Mouse (Mus musculus) lung, embryonic 14.5 days (tissue): ENCODE results near the gene B4galnt4. TPM values are rescaled to one million over a fixed set of nuclear protein-coding genes. Genes with fewer than 3 reads are reported as not detected.

Source experiments
- ATAC-seq: fragments of 200-750 bp; cut with Nextera tagmentation; 2 replicates; pipeline ENCODE4 v1.8.0; 2017; ENCODE audit warnings: mild to moderate bottlenecking, moderate TSS enrichment, moderate library complexity; ENCODE audit not compliant: insufficient read depth
- DNase-seq: peaks from one replicate; pipeline ENCODE4 v3.0.0-alpha.2; 2015
- H3K27ac ChIP-seq: fragments of 300-500 bp; sonication (generic); 2 replicates; pipeline ENCODE4 v1.5.1; 2014; ENCODE audit warnings: low read depth, mild to moderate bottlenecking, moderate library complexity
- H3K27me3 ChIP-seq: fragments of 300-500 bp; sonication (generic); 2 replicates; pipeline ENCODE4 v1.6.1; 2014; ENCODE audit warnings: low read length, control low read depth; ENCODE audit not compliant: insufficient read depth
- H3K36me3 ChIP-seq: fragments of 300-500 bp; sonication (generic); 2 replicates; pipeline ENCODE4 v1.6.1; 2014; ENCODE audit warnings: control low read depth; ENCODE audit not compliant: insufficient read depth
- H3K4me1 ChIP-seq: fragments of 300-500 bp; sonication (generic); 2 replicates; pipeline ENCODE4 v1.6.1; 2014; ENCODE audit warnings: antibody characterized with exemption, control low read depth; ENCODE audit not compliant: insufficient read depth
- H3K4me2 ChIP-seq: fragments of 300-500 bp; sonication (generic); 2 replicates; pipeline ENCODE4 v1.6.1; 2014; ENCODE audit warnings: mild to moderate bottlenecking
- H3K4me3 ChIP-seq: fragments of 300-500 bp; sonication (generic); 2 replicates; pipeline ENCODE4 v1.5.1; 2014; ENCODE audit warnings: low read depth, low read length
- H3K9ac ChIP-seq: fragments of 300-500 bp; sonication (generic); 2 replicates; pipeline ENCODE4 v1.6.1; 2014
- H3K9me3 ChIP-seq: fragments of 300-500 bp; sonication (generic); 2 replicates; pipeline ENCODE4 v1.6.1; 2016; ENCODE audit warnings: low read depth, low read length, control low read depth
- CTCF ChIP-seq: IDR thresholded peaks from 2 replicates; pipeline ENCODE4 v1.5.1; 2016; ENCODE audit warnings: antibody characterized with exemption, low read depth
- WGBS: fragments of 180-500 bp; shearing (Covaris S2); extraction: QIAGEN DNeasy Blood & Tissue Kit; methylation state at CpG from one replicate; pipeline ENCODE4 v1.1.7; 2014; 5-methylcytosine and 5-hydroxymethylcytosine counted together
- polyA plus RNA-seq: library from polyadenylated mRNA; unstranded; fragments of >200 nt; fragmentation: Nextera tagmentation; extraction: Ambion mirVana; gene quantifications from 2 replicates; pipeline ENCODE4 v1.2.1, GENCODE M21; 2014

Gene B4galnt4
- polyA plus RNA-seq, 1 experiment from 2014 or later: 5.6 TPM

DNA sequence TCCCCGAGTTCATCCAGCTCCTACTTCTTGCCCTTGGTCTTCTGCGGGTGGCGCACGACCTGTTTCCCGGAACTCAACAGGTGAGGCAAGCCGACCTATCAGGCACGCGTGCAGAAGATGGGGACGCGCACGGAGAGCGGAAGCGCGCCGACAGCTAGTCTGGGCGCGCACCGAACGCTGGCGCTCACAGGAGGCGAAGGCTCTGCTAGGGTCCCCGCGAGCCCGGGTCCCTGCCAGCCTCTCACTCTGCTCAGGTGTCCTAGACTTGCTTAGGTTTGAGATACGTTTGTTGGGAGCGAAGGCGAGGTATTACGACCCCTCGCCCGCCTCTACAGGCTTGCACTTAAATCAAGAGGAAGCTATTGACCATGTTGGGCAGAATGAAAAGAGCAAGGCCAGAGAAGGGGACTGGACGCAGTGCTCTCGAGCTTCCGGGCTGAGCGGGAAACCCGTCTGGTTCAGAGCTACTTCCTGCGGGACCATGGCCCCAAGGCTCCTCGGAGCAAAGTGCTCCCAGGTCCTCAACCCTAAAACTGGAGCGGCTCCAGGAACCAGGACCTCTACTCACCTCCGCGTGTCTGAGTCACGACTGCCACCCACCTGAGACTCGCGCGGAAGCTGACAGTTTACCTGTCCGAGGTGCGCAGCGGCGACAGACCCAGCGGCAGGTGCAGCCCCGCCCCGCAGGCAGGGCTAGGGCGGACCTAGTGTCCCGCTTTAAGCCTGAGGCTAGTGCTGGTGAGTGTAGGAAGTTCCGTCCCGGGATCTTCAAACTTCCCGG lies 39.2 kb downstream of the B4galnt4 start, which contains the start of gene Sigirr:
TSS of gene Sigirr (minus strand) at position 662 of the 781 bp plus-strand sequence.
- peak within 1 kb of the TSS; percentile 65 for H3K27ac ChIP-seq
- no peak for TF ChIP-seq CTCF
- H3K27me3 ChIP-seq: peaks cover 16% of the 10 kb centered on the region
- peak; percentile 70 for ATAC-seq
- no peaks in the 10 kb centered on the region for H3K9me3 ChIP-seq
- no peaks in the 10 kb centered on the region for H3K4me1 ChIP-seq
- H3K4me3 ChIP-seq: peak within 1 kb of the TSS; percentile 42
- 1% methylated on average over 56 of the region's 56 CpGs for WGBS
- H3K4me2 ChIP-seq: peak within 1 kb of the TSS; percentile 82
- H3K36me3 ChIP-seq: no peaks in the 10 kb centered on the region
- peak; percentile 69 for DNase-seq
- peak within 1 kb of the TSS; percentile 40 for H3K9ac ChIP-seq

GRCm38 (mm10) chr7:141103161-141103560 lies 42.3 kb downstream of the B4galnt4 start:
- WGBS: 61% methylated on average over 3 of the region's 3 CpGs
- Histone ChIP-seq H3K27me3 (peaks cover 16% of the 10 kb centered on the region), H3K9ac (no peak overlapping the region), H3K4me2 (no peak overlapping the region), H3K9me3 (no peaks in the 10 kb centered on the region), H3K27ac (no peak overlapping the region), H3K4me3 (no peak overlapping the region), H3K36me3 (no peaks in the 10 kb centered on the region), H3K4me1 (no peaks in the 10 kb centered on the region)
- ATAC-seq: no peak
- no peak for DNase-seq
- TF ChIP-seq CTCF: no peak

DNA sequence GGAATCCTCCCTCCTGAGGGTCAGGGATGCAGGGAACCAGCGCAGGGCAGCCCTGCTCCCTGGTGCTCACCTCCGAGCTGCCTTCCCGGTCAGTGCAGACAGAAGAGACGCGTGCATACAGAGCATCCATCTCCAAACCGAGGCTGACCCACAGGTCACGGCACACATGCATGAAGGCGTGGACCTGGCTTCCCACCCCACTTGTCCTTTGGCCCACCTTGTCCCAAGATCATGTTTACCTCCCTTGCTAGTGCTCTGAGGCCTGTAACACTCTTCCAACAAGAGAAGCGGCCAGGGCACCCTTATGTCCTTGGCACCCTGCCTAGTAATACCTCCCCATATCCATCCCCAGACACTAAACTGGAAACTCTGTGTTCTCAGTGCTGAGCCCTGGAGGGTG lies 55.0 kb downstream of the B4galnt4 start:
- WGBS: 80% methylated on average over 9 of the region's 9 CpGs
- no peak for DNase-seq

GRCm38 (mm10) chr7:141117636-141118035 lies 56.7 kb downstream of the B4galnt4 start, which contains the start of gene Ano9:
Ano9 (minus strand) TSS chr7:141117806.
- TF ChIP-seq CTCF: no peak
- H3K27me3 ChIP-seq: no peaks in the 10 kb centered on the region
- no peak within 1 kb of the TSS for H3K27ac ChIP-seq
- H3K36me3 ChIP-seq: no peaks in the 10 kb centered on the region
- peak within 1 kb of the TSS; percentile 1; the same call in 1 of the 2 replicates for H3K4me3 ChIP-seq
- DNase-seq (peak; percentile 59), ATAC-seq (0 out of 2 replicates have a peak, but pooled peaks have one; percentile 16)
- peak within 1 kb of the TSS; percentile 39 for H3K4me2 ChIP-seq
- H3K4me1 ChIP-seq: peaks cover 2% of the 10 kb centered on the region; the same call in 1 of the 2 replicates
- H3K9me3 ChIP-seq: no peaks in the 10 kb centered on the region
- H3K9ac ChIP-seq: no peak within 1 kb of the TSS; the same call in none of the 2 replicates
- WGBS: 9% methylated on average over 9 of the region's 9 CpGs

More for the DNA sequence above, 55.0 kb downstream of the B4galnt4 start:
- H3K27me3 ChIP-seq: no peaks in the 10 kb centered on the region
- no peak overlapping the region for H3K4me2 ChIP-seq
- H3K4me1 ChIP-seq: no peaks in the 10 kb centered on the region
- no peak overlapping the region for H3K4me3 ChIP-seq
- no peak overlapping the region for H3K9ac ChIP-seq
- no peak for TF ChIP-seq CTCF
- no peak for ATAC-seq
- H3K9me3 ChIP-seq: no peaks in the 10 kb centered on the region
- no peak overlapping the region for H3K27ac ChIP-seq
- no peaks in the 10 kb centered on the region for H3K36me3 ChIP-seq

DNA sequence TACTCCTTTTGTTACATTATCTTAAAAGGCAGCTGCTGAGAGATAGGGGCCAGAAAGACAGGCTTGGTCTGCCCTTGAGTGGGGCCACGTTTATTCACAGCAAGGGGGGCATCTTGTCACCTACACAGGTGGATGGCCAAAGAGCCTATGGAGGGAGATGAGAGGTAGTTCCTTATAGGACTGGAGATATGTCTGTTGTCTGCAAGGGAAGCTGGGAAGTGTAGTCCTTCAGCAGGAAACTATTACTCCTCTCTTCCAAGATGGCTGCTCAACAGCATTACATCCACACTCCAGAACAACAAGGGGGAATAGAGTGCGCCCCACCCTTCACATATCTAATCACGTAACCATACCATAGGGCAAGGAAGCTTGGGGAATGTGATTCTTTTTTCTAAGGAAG lies 58.6 kb downstream of the B4galnt4 start:
- Histone ChIP-seq H3K9ac (no peak overlapping the region), H3K9me3 (no peaks in the 10 kb centered on the region), H3K27ac (no peak overlapping the region), H3K4me1 (peaks cover 2% of the 10 kb centered on the region; the same call in 1 of the 2 replicates), H3K4me2 (no peak overlapping the region), H3K36me3 (no peaks in the 10 kb centered on the region), H3K27me3 (no peaks in the 10 kb centered on the region), H3K4me3 (no peak overlapping the region)
- DNase-seq (no peak), ATAC-seq (no peak)
- WGBS: 57% methylated on average over 3 of the region's 3 CpGs
- TF ChIP-seq CTCF: no peak

DNA sequence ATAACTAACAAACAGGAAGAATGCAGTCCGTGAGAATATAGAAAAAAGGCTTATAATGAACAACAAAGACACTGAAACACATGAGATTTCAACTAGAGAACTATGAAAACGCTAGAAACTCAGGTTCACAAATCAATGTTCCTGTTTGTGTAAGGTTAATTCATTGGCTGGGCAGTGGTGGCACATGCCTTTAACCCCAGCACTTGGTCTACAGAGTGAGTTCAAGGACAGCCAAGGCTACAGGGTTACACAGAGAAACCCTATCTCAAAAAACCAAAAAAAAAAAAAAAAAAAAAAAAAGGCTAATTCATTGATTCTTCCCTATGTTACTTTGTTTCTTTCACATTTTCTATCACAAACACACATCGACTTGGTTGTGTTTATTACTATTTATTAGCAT lies 59.7 kb downstream of the B4galnt4 start:
- no peaks in the 10 kb centered on the region for H3K27me3 ChIP-seq
- H3K27ac ChIP-seq: no peak overlapping the region
- TF ChIP-seq CTCF: no peak
- H3K9me3 ChIP-seq: no peaks in the 10 kb centered on the region
- no peak overlapping the region for H3K4me3 ChIP-seq
- no peak overlapping the region for H3K4me2 ChIP-seq
- H3K36me3 ChIP-seq: no peaks in the 10 kb centered on the region
- 80% methylated on average over 3 of the region's 3 CpGs for WGBS
- H3K9ac ChIP-seq: no peak overlapping the region
- no peak for ATAC-seq
- no peak for DNase-seq
- H3K4me1 ChIP-seq: peaks cover 2% of the 10 kb centered on the region; the same call in 1 of the 2 replicates

GRCm38 (mm10) chr7:141121051-141121531 lies 60.2 kb downstream of the B4galnt4 start:
- WGBS: 68% methylated on average over 5 of the region's 5 CpGs
- H3K27ac ChIP-seq: no peak overlapping the region
- DNase-seq (no peak), ATAC-seq (no peak)
- H3K4me1 ChIP-seq: peaks cover 2% of the 10 kb centered on the region; the same call in 1 of the 2 replicates
- H3K9me3 ChIP-seq: no peaks in the 10 kb centered on the region
- no peak overlapping the region for H3K4me3 ChIP-seq
- H3K36me3 ChIP-seq: no peaks in the 10 kb centered on the region
- H3K9ac ChIP-seq: no peak overlapping the region
- TF ChIP-seq CTCF: no peak
- H3K27me3 ChIP-seq: no peaks in the 10 kb centered on the region
- no peak overlapping the region for H3K4me2 ChIP-seq

Other genes with a start within 250 kb of the B4galnt4 start
- 0.77 and 0.83 TPM in 2 replicates for gene Zfp941, start 238.9 kb upstream of the B4galnt4 start, polyA plus RNA-seq
- gene Urah, start 226.1 kb upstream of the B4galnt4 start, polyA plus RNA-seq: 2.2 and 3.2 TPM in 2 replicates
- gene Scgb1c1, start 215.6 kb upstream of the B4galnt4 start, polyA plus RNA-seq: not detected in 2 replicates
- 0.18 TPM in 1 of 2 replicates, not detected in the other for gene Odf3, start 213.3 kb upstream of the B4galnt4 start, polyA plus RNA-seq
- gene Gm45785, start 204.8 kb upstream of the B4galnt4 start, polyA plus RNA-seq: not detected in 2 replicates
- 53.8 and 54.8 TPM in 2 replicates for gene Ric8a, start 204.1 kb upstream of the B4galnt4 start, polyA plus RNA-seq
- gene Bet1l, start 203.5 kb upstream of the B4galnt4 start, polyA plus RNA-seq: 40.9 and 47.0 TPM in 2 replicates
- gene Psmd13, start 179.1 kb upstream of the B4galnt4 start, polyA plus RNA-seq: 139 and 167 TPM in 2 replicates
- 16.6 and 18.2 TPM in 2 replicates for gene Sirt3, start 178.8 kb upstream of the B4galnt4 start, polyA plus RNA-seq
- 1.7 TPM in 1 of 2 replicates, not detected in the other for gene Cox8b, start 160.7 kb upstream of the B4galnt4 start, polyA plus RNA-seq
- 0.08 TPM in 1 of 2 replicates, not detected in the other for gene Nlrp6, start 140.2 kb upstream of the B4galnt4 start, polyA plus RNA-seq
- 20.7 and 22.6 TPM in 2 replicates for gene Pgghg, start 119.7 kb upstream of the B4galnt4 start, polyA plus RNA-seq
- gene Ifitm5, start 110.8 kb upstream of the B4galnt4 start, polyA plus RNA-seq: 1.0 and 1.3 TPM in 2 replicates
- gene Gm45717, start 105.2 kb upstream of the B4galnt4 start, polyA plus RNA-seq: not detected in 2 replicates
- 1,035 and 1,087 TPM in 2 replicates for gene Ifitm2, start 105.1 kb upstream of the B4galnt4 start, polyA plus RNA-seq
- 35.4 and 42.5 TPM in 2 replicates for gene Ifitm1, start 93.9 kb upstream of the B4galnt4 start, polyA plus RNA-seq
- gene Ifitm3, start 50.3 kb upstream of the B4galnt4 start, polyA plus RNA-seq: 164 and 183 TPM in 2 replicates
- gene Ifitm6, start 43.2 kb upstream of the B4galnt4 start, polyA plus RNA-seq: 0.49 and 1.1 TPM in 2 replicates
- not detected in 2 replicates for gene Gm17387, start 32.0 kb upstream of the B4galnt4 start, polyA plus RNA-seq
- 7.5 and 8.7 TPM in 2 replicates for gene Pkp3, start 17.1 kb downstream of the B4galnt4 start, polyA plus RNA-seq
- gene Sigirr, start 39.5 kb downstream of the B4galnt4 start, polyA plus RNA-seq: 7.8 and 9.8 TPM in 2 replicates
- gene Ano9, start 56.7 kb downstream of the B4galnt4 start, polyA plus RNA-seq: 4.2 and 4.3 TPM in 2 replicates
- 50.6 and 57.7 TPM in 2 replicates for gene Ptdss2, start 61.3 kb downstream of the B4galnt4 start, polyA plus RNA-seq
- gene Rnh1, start 111.8 kb downstream of the B4galnt4 start, polyA plus RNA-seq: 124 and 130 TPM in 2 replicates
- 85.8 and 97.4 TPM in 2 replicates for gene Hras, start 132.9 kb downstream of the B4galnt4 start, polyA plus RNA-seq
- 3.8 and 4.3 TPM in 2 replicates for gene Lrrc56, start 133.1 kb downstream of the B4galnt4 start, polyA plus RNA-seq
- 0.74 and 1.4 TPM in 2 replicates for gene Lmntd2, start 153.0 kb downstream of the B4galnt4 start, polyA plus RNA-seq
- 38.9 and 41.1 TPM in 2 replicates for gene Rassf7, start 154.8 kb downstream of the B4galnt4 start, polyA plus RNA-seq
- 80.7 and 85.4 TPM in 2 replicates for gene Phrf1, start 167.7 kb downstream of the B4galnt4 start, polyA plus RNA-seq
- gene Irf7, start 205.4 kb downstream of the B4galnt4 start, polyA plus RNA-seq: 1.0 and 1.9 TPM in 2 replicates
- not detected in 2 replicates for gene Cdhr5, start 215.7 kb downstream of the B4galnt4 start, polyA plus RNA-seq
- 2.2 and 5.1 TPM in 2 replicates for gene Sct, start 218.0 kb downstream of the B4galnt4 start, polyA plus RNA-seq
- gene Drd4, start 230.9 kb downstream of the B4galnt4 start, polyA plus RNA-seq: 1.0 and 1.4 TPM in 2 replicates